Mouse (Mus musculus): ENCODE results near the gene Atf7. TPM values are rescaled to one million over a fixed set of nuclear protein-coding genes. Genes with fewer than 3 reads are reported as not detected.

Atf7 gene
- polyA plus RNA-seq, 1 experiment: 13.2 TPM

DNA sequence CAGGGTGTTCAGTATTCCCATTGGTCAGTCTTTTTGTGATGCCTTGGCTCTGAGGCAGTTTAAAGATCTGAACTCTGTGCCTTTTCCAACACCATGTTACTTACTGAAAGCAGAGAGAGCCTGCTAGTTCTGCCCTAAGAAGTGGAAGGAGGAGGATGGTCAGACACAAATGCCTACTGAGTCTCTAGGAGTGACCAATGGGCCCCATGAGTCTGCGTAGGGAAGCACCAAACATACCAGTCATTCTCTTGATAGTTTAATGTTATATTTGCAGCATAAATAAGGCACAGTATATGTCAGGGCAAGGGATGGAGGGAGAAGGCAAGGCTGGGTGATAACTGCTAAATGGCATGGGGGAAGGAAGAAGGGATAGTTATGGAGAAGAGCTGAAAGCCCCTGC lies 96.9 kb downstream of the Atf7 start:
- TF ChIP-seq GATA1 (IDR thresholded peaks at IDR 0.05; ENCODE audit: low read length): no peak

DNA sequence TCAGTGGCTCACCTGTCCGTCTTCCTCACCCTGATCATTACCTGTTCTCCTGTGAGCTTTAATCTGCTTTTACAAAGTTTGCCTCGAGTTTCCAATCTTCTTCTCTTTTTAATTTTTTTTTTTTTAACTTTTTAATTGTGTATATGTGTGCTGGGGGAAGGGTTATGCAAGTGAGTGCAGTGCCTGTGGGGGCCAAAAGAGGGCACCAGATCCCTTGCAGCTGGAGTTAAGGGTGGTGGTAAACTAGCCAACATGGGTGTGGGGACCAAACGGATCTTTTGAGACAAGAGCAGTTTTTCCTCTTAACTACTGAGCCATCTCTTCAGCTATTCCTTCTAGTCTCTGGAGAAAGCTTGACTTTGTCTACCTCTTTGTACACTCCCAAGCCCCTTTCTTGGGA lies 97.3 kb downstream of the Atf7 start:
- no peak for TF ChIP-seq GATA1 (IDR thresholded peaks at IDR 0.05; ENCODE audit: low read length)

DNA sequence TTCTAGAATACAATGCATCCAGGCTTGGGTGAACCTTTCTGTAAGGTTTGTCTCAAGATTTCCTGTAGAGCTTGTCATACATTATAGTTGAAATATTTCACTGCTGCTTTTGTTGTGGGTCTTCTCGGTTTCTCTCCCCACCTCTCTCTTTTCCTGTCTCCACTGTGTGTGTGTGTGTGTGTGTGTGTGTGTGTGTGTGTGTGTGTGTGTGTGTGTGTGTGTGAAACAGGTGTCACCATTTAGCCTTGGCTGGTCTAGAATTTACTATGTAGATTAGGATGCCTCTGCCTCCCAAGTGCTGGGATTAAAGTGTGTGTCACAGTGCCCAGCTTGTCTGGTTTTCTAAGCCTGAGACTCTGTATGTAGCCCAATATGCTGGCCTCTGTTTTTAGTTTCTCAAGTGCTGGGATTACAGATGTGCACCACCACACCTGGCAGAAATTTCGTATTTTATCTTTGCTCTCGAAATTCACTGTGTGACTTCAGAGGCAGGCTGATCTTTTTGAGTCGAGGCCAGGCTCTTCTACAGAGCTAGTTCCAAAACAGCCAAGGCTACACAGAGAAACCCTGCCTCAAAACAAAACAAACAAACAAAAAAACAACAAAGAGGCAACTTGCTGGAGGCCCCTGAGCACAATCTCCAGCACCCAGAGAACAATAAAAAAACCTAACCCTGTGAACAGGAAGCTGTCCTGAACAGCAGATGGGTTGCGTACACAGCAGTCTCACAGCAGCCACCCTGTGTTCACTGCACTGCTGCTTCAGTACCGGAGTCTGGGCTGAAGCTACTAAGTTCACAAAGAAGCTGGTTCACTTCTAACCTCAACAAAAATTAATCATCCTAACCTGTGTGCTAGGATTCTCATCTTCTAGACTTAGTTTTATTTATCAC lies 98.9 kb downstream of the Atf7 start:
- no peak for TF ChIP-seq GATA1 (IDR thresholded peaks at IDR 0.05; ENCODE audit: low read length)

DNA sequence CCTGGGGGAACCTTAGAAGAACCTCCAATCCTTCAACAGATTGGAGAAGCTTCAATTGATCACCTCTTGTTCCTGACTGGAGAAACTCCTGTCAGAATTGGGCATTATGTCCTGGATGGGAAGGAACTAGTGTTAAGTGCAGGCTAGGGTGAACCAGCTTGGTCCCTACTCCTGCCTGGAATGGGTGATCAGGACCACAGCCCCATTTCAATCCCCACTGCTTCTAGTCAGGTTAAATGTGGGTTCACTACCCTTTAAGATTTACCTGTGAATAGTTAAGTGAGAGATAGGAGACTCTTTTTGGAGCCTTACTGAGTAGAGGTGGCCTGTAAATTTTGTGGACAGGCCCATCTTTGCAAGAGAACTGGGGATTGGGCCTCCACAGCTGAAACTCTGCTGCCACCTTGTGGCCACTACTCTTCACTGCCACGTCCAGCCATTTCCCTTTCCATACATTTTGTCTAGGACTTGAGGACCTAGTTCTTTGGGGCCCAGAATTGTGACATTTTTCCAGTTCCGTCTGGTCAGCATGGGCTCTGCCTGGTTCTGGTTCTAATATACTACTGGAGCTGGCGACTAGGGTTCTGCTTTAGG lies 100.3 kb downstream of the Atf7 start, which contains the start of gene Npff:
Npff (minus strand) TSS at position 51 of the 594 bp plus-strand sequence.
- TF ChIP-seq GATA1 (IDR thresholded peaks at IDR 0.05; ENCODE audit: low read length): no peak

DNA sequence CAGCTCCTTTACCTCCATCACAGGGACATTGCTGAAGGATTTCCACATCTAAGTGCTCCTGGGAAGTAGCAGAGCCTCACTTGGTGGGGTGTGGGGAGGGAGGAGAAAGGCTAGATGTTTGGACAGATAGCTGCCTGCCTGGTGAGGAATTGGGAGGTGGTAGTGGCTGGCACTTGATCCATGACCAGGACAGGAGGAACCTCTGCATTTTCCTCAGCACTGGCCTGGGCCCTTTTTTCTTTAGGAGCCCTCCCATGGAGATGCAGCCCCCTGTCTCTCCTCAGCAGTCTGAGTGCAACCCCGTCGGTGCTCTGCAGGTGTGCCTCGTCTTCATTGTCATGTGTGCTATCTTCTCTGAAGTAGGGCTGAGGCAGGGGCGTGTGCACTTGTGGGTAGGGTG lies 103.8 kb downstream of the Atf7 start:
- TF ChIP-seq GATA1 (IDR thresholded peaks at IDR 0.05; ENCODE audit: low read length): no peak

DNA sequence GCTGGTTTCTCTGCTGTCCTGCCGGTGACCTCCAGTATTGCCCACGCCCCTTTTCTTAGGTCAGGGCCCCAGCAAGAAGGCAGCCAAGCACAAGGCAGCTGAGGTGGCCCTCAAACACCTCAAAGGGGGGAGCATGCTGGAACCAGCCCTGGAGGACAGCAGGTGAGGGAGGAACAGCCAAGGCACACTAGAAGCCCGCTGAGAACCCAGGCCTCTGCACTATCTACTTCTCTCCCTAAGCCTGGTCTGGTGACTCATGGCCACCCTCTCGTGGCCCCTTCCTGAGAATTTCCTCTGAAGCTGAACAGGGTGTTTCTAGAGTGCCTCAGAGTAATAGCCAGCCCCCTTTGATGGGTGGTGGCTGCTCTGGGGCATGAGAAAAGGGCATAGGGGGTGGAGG lies 104.8 kb downstream of the Atf7 start:
- TF ChIP-seq GATA1 (IDR thresholded peaks at IDR 0.05; ENCODE audit: low read length): no peak

DNA sequence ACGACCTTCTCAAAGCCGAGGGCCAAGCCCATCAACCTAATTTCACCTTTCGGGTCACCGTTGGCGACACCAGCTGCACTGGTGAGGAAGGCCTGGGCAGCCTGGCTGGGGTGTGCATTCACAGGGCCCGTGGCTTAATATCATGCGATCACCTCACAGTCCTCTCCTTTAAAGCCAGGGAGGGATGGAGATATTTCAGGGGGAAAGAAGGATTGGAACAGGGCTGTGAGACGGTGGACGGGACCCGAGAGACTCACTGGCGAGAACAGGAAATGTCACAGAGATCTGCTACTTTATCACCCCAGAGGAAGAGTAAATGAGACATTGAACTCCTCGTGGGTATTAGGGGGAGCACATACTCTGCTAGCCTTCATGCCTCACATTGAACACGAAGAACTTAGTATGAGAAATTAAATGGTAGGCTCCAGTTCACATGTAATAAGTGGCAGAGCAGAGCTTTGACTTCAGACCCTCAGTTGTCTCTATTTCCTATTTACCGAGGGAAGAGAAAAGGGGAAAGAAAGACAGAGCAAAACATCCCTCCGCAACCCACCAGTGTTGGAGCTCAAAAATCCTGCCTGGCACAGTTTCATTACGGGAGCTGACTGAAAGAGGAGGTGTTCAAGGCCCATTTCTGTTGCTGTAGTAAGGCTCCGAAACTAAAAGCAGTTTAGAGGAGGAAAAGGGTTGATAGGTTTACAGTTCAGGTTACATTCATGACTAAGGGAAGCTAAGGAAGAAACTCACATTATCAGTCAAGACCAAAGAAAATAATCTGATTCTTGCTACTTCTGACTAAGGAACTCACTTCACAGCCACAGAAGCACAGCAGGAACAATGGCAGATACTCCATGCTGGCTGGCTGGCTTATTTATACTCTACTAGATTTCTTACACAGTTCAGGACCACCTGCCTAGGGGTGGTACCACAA lies 105.8 kb downstream of the Atf7 start:
- TF ChIP-seq GATA1 (IDR thresholded peaks at IDR 0.05; ENCODE audit: low read length): no peak

DNA sequence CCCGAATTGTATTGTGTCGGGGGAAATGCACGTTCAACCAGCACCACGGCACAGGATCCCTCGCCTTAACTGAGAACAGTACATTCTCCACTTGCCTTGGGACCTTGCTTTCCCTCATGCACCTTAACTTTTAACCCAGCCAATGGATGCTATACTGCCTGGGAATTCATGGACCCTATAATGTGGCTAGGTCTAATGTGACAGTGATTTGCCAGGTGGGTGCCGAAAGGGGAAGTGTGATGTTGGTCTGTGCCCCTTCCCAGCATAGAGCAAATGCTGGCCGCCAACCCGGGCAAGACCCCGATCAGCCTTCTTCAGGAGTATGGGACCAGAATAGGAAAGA lies 106.4 kb downstream of the Atf7 start:
- no peak for TF ChIP-seq GATA1 (IDR thresholded peaks at IDR 0.05; ENCODE audit: low read length)

DNA sequence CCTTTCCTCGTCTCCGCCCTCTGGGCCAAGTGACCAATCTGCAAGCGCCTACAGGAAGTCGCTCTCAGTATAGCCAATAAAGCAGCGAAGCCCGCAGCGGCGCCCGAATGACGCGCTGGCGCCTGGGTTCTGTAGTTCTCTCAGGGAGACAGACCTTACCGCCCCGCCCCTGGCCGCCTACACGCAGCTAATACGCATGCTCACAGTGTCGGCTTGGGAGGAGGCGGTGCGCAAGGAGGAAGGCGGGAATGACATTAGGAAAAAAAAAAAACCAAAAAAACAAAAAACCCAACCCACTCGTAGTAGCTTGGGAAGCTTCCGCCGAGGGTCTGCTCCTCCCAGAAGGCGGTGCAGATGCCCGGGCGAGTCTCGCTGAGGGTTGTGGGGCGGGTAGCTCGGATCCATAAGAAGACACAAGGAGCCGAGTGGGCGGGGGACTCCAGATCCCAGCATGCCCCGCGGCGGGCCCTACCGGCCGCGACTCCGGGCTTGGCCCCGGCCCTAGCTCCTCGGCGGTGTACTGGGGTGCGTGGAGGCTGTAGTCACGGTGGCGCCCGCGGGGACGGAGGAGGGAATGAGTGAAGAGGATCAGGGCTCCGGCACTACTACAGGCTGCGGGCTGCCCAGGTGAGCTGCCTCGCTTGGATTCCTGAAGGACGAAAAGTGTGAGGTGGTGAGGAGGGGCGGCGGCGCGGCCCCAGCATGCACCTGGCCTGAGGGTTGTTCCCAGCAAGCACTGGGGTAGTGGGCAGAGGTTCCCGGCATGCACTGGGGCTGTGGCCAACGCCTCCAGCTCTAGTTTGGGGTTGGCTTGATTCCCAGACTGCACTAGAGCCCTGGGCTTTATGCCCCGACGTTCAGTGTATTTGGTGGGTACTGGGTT lies 107.0 kb downstream of the Atf7 start, which contains the start of gene Tarbp2:
Tarbp2 (plus strand) TSS at position 217 of the 883 bp plus-strand sequence.
- TF ChIP-seq GATA1 (IDR thresholded peaks at IDR 0.05; ENCODE audit: low read length): no peak

DNA sequence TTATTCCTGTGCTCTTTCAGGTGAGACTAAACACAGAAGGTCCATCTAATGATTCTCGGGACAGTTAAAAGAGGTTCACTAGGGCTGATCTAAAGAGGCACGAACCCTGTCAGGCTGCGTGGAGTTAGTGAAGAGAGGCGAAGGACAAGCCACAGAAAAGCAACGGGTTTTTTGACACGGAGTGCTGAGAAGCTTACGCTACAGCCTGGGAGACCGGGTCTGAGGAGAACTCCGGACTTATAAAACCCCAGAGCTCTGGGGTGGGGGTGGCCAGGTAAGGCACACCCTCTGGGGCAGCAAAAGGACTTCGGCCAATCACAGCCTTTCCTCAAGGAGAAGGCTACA lies 107.7 kb downstream of the Atf7 start:
- no peak for TF ChIP-seq GATA1 (IDR thresholded peaks at IDR 0.05; ENCODE audit: low read length)

DNA sequence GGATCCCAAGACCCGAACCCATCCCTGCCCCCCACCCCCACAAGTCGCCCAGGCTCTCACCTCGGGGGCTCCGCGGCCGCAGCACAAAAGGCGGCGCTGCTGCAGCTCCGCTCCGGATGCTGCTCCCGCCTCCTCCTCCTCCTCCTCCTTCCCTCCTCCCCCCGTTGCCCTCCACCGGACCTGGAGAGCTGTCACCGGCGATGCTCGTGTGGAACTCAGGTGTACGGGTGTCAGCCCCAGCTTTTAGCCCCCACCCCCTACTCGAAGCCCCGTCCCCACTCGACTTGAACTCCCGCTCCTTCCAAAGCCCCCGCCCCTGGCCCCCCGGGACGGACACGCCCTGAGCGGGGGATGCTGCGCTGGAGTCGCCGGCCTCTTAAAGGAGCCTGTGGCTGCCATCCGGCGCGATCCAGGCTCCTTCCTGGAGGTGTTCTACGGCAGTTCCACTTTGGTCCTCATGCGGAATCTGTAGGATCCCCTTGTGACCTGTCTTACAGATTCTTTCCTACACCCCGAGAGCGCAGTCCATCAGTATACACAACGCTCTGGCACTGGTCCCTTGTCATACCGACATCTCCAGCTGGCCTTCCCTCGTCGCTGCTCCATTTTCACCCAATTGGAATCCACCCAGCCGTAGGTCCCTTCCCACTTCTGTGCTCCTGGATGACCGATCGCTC lies 108.4 kb downstream of the Atf7 start, which contains the start of gene Map3k12:
Map3k12 (minus strand) TSS at position 337 of the 677 bp plus-strand sequence.
- no peak for TF ChIP-seq GATA1 (IDR thresholded peaks at IDR 0.05; ENCODE audit: low read length)

DNA sequence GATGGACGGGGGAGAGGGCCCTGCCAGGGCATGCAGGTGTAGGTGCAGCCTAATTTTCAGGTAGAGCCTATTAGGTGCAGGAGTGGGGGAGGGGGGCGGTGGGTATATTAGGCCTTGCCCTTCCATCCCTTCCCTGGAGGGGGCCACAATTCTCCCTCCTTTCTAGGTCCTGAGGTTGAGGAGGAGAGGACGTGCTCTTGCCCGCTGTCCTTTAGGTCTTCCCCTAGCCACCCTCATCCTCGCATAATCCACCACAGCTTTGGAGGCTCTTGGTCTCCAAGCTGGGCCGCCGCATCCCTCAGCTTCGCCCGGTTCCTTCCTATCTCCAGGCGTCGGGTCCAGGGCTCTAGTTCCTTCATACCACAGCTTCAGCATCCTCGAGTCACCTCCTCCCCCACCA lies 109.0 kb downstream of the Atf7 start:
- TF ChIP-seq GATA1 (IDR thresholded peaks at IDR 0.05; ENCODE audit: low read length): no peak

DNA sequence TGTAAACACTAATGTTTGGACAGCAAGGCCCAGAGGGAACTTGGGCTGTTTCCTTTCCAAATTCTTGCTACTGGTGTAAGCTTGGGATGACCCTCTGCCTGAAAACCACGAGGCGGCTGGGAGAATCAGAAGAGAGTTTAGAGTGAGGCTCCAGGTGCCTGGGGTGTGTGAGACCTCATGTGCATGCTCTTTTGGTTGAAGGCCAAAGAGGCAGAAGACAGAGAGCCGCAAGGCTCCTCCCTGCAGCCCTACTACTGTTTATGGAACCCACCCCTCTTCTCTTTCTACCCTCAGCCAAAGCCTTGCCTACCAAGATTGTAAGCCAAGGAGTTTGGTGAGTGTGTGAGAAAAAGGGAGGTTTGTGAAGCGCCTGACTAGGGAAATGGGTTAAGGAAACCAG lies 109.5 kb downstream of the Atf7 start:
- no peak for TF ChIP-seq GATA1 (IDR thresholded peaks at IDR 0.05; ENCODE audit: low read length)

DNA sequence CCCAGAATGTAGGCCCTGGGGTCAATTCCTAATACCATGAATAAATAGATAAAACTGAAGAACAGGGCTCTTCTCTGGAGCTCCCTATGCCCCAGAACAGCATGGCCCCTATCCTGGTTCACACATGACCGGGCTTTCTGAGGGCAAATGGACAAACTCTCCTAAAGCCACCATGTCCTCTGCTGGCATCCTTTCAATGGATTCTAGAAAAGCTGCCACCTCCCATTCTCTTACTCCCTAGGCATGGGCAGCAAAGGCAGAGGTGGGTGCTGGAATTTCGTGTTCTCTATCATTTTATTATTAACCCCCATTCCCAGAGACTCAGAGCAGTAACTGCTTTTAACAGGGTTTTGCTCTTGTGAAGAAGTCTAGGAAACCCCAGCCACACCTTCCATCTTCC lies 110.0 kb downstream of the Atf7 start:
- TF ChIP-seq GATA1 (IDR thresholded peaks at IDR 0.05; ENCODE audit: low read length): no peak

Measured in G1E-ER4 (cell line).